Mouse (Mus musculus) embryonic facial prominence, embryonic 14.5 days (tissue): ENCODE data around the gene Ccdc13. TPM values are rescaled to one million over a fixed set of nuclear protein-coding genes. Genes with fewer than 3 reads are reported as not detected.

Experiments used
- ATAC-seq: fragments of 200-750 bp; cut with Nextera tagmentation; 2 replicates; pipeline ENCODE4 v1.8.0; 2017; ENCODE audit warnings: low read depth, moderate number of reproducible peaks, moderate TSS enrichment
- DNase-seq: peaks from one replicate; pipeline ENCODE4 v3.0.0-alpha.2; 2015; ENCODE audit warnings: low spot score
- H3K27ac ChIP-seq: fragments of 300-500 bp; sonication (generic); replicated peaks from 2 replicates; pipeline ENCODE4 v1.5.1; 2014; ENCODE audit warnings: low read depth, mild to moderate bottlenecking, low read length, moderate library complexity
- H3K27me3 ChIP-seq: fragments of 300-500 bp; sonication (generic); replicated peaks from 2 replicates; pipeline ENCODE4 v1.6.1; 2014; ENCODE audit warnings: low read length; ENCODE audit not compliant: control insufficient read depth, insufficient read depth
- H3K36me3 ChIP-seq: fragments of 300-500 bp; sonication (generic); 2 replicates; pipeline ENCODE4 v1.6.1; 2014; ENCODE audit warnings: low read length, mixed read lengths; ENCODE audit not compliant: control insufficient read depth, insufficient read depth
- H3K4me1 ChIP-seq: fragments of 300-500 bp; sonication (generic); 2 replicates; pipeline ENCODE4 v1.6.1; 2014; ENCODE audit warnings: antibody characterized with exemption, low read length; ENCODE audit not compliant: control insufficient read depth, insufficient read depth
- H3K4me2 ChIP-seq: fragments of 300-500 bp; sonication (generic); 2 replicates; pipeline ENCODE4 v1.6.1; 2014; ENCODE audit warnings: low read depth, mild to moderate bottlenecking, low read length, moderate library complexity, mixed read lengths
- H3K4me3 ChIP-seq: fragments of 300-500 bp; sonication (generic); 2 replicates; pipeline ENCODE4 v1.5.1; 2014; ENCODE audit warnings: low read depth, mild to moderate bottlenecking, low read length
- H3K9ac ChIP-seq: fragments of 300-500 bp; sonication (generic); 2 replicates; pipeline ENCODE4 v1.6.1; 2014; ENCODE audit warnings: low read depth, mild to moderate bottlenecking, low read length, moderate library complexity, mixed read lengths
- H3K9me3 ChIP-seq: fragments of 300-500 bp; sonication (generic); 2 replicates; pipeline ENCODE4 v1.6.1; 2016; ENCODE audit warnings: low read length; ENCODE audit not compliant: control insufficient read depth
- WGBS: fragments of 180-500 bp; shearing (Covaris S2); extraction: QIAGEN DNeasy Blood & Tissue Kit; methylation state at CpG from one replicate; pipeline ENCODE4 v1.1.7; 2014; 5-methylcytosine and 5-hydroxymethylcytosine counted together
- polyA plus RNA-seq: library from polyadenylated mRNA; unstranded; fragments of >200 nt; fragmentation: Nextera tagmentation; extraction: Ambion mirVana; gene quantifications from 2 replicates; pipeline ENCODE4 v1.2.1, GENCODE M21; 2014

The Ccdc13 gene
- polyA plus RNA-seq, 1 experiment from 2014 or later: 1.7 TPM

DNA sequence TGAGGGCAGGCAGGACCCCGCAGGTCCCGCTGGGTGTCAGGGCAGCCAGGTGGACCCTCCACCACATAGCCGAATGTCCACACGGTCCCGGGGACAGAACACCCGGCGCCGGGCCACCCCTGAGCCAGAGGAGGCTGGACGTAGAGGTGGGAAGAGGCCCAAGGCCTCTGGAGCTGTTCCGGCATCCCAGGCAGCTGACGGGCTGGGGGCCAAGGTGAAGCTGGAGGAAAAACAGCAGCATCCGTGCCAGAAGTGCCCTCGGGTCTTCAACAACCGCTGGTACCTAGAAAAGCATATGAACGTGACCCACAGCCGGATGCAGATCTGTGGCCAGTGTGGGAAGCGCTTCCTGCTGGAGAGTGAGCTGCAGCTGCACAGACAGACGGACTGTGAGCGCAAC, 75.5 kb downstream of the Ccdc13 start:
- no peak for ATAC-seq
- DNase-seq: no peak
- 81% methylated on average over 19 of the region's 19 CpGs for WGBS
- Histone ChIP-seq H3K4me2 (no peak overlapping the region), H3K9ac (no peak overlapping the region), H3K4me1 (peaks cover 12% of the 10 kb centered on the region; the same call in 1 of the 2 replicates), H3K4me3 (no peak overlapping the region), H3K36me3 (peaks cover 62% of the 10 kb centered on the region), H3K27ac (no peak overlapping the region), H3K9me3 (no peaks in the 10 kb centered on the region), H3K27me3 (no peaks in the 10 kb centered on the region)

DNA sequence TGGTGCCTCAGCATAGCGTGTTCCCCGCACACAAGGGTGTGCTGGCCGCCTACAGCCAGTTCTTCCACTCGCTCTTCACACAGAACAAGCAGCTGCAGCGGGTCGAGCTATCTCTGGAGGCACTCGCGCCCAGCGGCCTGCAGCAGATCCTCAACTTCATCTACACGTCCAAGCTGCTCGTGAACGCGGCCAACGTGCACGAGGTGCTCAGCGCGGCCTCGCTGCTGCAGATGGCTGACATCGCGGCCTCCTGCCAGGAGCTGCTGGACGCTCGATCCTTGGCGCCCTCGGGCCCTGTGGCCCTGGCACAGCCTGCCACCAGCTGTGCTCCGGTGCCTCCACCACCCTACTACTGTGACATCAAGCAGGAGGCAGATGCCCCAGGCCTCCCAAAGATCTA, 76.5 kb downstream of the Ccdc13 start:
- DNase-seq (no peak), ATAC-seq (no peak)
- Histone ChIP-seq H3K36me3 (peaks cover 53% of the 10 kb centered on the region), H3K27me3 (no peaks in the 10 kb centered on the region), H3K4me2 (no peak overlapping the region), H3K9ac (no peak overlapping the region), H3K4me3 (no peak overlapping the region), H3K9me3 (no peaks in the 10 kb centered on the region), H3K27ac (no peak overlapping the region), H3K4me1 (peaks cover 21% of the 10 kb centered on the region)
- WGBS: 88% methylated on average over 25 of the region's 25 CpGs

GRCm38 (mm10) chr9:121762248-121762647, 77.0 kb downstream of the Ccdc13 start:
- WGBS: 82% methylated on average over 9 of the region's 10 CpGs
- Histone ChIP-seq H3K9me3 (no peaks in the 10 kb centered on the region), H3K4me3 (no peak overlapping the region), H3K4me1 (peaks cover 25% of the 10 kb centered on the region), H3K4me2 (no peak overlapping the region), H3K27me3 (no peaks in the 10 kb centered on the region), H3K9ac (no peak overlapping the region; the same call in 1 of the 2 replicates), H3K27ac (no peak overlapping the region), H3K36me3 (peaks cover 50% of the 10 kb centered on the region)
- no peak for ATAC-seq
- no peak for DNase-seq

DNA sequence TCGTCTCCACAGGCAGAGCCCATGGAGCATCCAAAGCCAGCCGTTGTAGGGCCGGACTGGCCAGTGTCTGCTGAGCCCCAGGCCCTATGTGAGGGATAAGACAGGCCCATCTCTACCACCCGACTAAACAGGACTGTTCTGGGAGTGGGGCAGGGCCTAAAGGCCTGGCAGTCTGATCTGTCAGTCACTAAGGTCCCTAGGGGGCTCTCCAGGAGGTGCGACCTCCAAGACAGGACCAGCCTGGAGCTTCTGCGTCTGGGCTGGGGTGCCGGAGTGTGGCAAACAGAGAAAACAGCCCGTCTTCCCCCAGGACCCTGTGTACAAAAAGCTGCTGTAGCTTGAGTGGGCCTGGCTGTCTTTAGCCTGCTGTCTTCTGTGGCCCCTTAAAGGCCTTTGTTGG, 77.5 kb downstream of the Ccdc13 start:
- no peaks in the 10 kb centered on the region for H3K9me3 ChIP-seq
- no peak overlapping the region for H3K27ac ChIP-seq
- DNase-seq (no peak), ATAC-seq (no peak)
- peaks cover 28% of the 10 kb centered on the region for H3K4me1 ChIP-seq
- H3K27me3 ChIP-seq: no peaks in the 10 kb centered on the region
- peak overlapping the region; percentile 38; the same call in 1 of the 2 replicates for H3K9ac ChIP-seq
- H3K4me3 ChIP-seq: no peak overlapping the region
- peaks cover 50% of the 10 kb centered on the region for H3K36me3 ChIP-seq
- no peak overlapping the region for H3K4me2 ChIP-seq
- 66% methylated on average over 7 of the region's 8 CpGs for WGBS

GRCm38 (mm10) chr9:121761091-121761665, 78.1 kb downstream of the Ccdc13 start:
- ATAC-seq: no peak
- Histone ChIP-seq H3K27me3 (no peaks in the 10 kb centered on the region), H3K9ac (peak overlapping the region; percentile 95), H3K36me3 (peaks cover 47% of the 10 kb centered on the region), H3K4me1 (peaks cover 30% of the 10 kb centered on the region), H3K4me3 (peak overlapping the region; percentile 94), H3K4me2 (peak overlapping the region; percentile 86), H3K9me3 (no peaks in the 10 kb centered on the region), H3K27ac (peak overlapping the region; percentile 95; the same call in 1 of the 2 replicates)
- DNase-seq: no peak
- WGBS: 58% methylated on average over 10 of the region's 10 CpGs

DNA sequence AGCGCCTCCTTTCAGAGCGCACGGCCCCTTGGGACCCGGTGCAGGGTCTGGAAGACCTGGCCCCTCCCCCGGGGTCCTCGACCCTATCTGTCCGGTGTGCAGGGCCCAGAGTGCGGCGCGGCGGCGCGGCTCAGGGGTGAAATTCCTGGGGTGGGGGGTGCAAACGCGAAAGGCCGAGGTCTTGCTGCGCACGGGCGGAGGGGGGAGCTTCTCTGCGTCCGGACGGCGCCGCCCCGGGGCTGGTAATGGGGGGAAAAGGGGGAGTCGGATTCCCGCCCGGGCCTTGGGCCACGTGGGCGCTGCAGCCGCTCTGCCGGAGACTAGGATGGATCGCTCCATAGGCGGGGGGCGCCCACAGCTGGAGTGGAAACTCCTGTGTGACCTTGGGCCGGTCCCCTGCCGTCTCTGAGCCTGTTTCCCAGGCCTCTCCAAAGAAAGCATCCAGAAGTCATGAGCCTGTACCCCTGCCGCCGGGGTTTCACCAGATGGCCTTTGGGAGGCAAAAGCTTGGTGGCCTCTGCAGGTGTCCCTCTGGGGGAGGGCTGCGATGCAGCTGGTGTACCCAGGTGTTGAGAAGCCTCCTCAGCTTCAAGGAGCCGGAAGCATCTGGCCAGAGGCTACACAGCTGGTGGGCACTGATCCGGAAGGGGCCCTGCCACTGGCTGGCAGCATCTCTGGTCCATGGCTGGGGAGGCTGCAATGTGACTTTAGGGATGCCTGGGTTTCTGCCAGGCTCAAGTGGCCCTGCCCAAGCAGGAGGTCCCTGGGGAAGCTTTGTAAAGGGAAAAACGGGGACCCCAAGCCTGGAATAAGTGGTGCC, 78.8 kb downstream of the Ccdc13 start:
- Histone ChIP-seq H3K9ac (peak overlapping the region; percentile 95), H3K4me2 (peak overlapping the region; percentile 86), H3K27ac (peak overlapping the region; percentile 95), H3K36me3 (peaks cover 47% of the 10 kb centered on the region), H3K4me1 (peaks cover 30% of the 10 kb centered on the region), H3K27me3 (no peaks in the 10 kb centered on the region), H3K9me3 (no peaks in the 10 kb centered on the region), H3K4me3 (peak overlapping the region; percentile 94)
- ATAC-seq (peak; percentile 65), DNase-seq (peak; percentile 93)
- WGBS: 2% methylated on average over 18 of the region's 43 CpGs

GRCm38 (mm10) chr9:121759091-121760081, 79.9 kb downstream of the Ccdc13 start, which contains the start of gene Zfp651:
Gene Zfp651 (plus strand): TSS chr9:121759330.
- H3K4me2 ChIP-seq: peak within 1 kb of the TSS; percentile 86
- H3K27ac ChIP-seq: peak within 1 kb of the TSS; percentile 95
- no peaks in the 10 kb centered on the region for H3K27me3 ChIP-seq
- H3K4me1 ChIP-seq: peaks cover 30% of the 10 kb centered on the region
- no peaks in the 10 kb centered on the region for H3K9me3 ChIP-seq
- peak within 1 kb of the TSS; percentile 94 for H3K4me3 ChIP-seq
- ATAC-seq (peak; percentile 84), DNase-seq (peak; percentile 89)
- H3K9ac ChIP-seq: peak within 1 kb of the TSS; percentile 95
- 1% methylated on average over 29 of the region's 97 CpGs for WGBS
- H3K36me3 ChIP-seq: peaks cover 47% of the 10 kb centered on the region
